Mouse (Mus musculus) frontal cortex, postnatal 25 days (tissue): ENCODE measurements around the gene Trit1.
"Not testable (repeated sequence)": the region's sequence is repeated elsewhere in the genome, so short reads cannot be mapped to it uniquely, and the experiment has no call there.

Experiments used
- DNase-seq, 2 experiments: peaks; one replicate each; pipeline ENCODE4 v3.0.0; 2022; ENCODE audit warnings: low spot score in 2 of 2

Trit1 gene

GRCm38 (mm10) chr4:123016451-123016957 lies at the start of gene Trit1:
Trit1 (plus strand) TSS chr4:123016597.
- DNase-seq: peak; percentile 88 to 93

DNA sequence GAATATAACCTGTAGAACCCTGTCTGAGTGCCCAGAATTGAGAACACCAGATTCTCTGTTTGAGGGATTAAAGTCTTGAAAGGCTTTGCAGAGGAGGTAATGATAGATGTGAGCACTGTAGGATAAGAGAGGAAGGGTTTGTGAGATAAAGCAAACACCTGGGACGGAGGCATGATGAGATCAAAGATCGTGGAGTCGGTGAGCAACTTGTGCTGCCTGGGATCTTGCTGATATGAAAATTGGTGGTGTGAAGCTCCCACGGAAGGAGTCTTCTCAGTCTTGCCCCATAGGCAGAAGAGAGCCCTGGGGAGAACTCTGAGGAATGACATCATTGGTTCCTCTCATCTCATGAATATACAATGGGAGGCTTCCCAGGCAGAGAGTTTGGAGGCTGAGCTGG lies 48.3 kb upstream of the Trit1 start:
- no peak for DNase-seq

GRCm38 (mm10) chr4:122971191-122971590 lies 45.2 kb upstream of the Trit1 start:
- no peak for DNase-seq

DNA sequence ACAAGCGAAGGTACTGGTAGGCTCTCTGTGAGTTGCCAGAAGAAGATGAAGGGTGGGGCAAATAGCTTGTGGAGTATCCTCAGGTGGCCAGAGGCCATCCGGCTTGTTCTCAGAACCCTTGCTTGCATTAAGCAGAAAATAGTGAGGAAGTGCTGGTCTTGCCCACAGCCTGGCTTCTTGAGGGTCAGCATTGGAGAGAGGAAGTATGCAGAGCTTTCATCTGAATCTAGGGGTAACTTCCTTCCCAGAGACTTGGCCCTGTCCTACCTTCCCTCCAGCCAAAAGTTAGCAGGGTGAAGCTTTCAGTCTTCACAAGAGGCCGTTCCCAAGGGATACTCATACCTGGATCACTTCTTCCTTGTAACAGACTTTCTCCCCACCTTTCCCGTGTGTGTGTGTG lies 44.8 kb upstream of the Trit1 start:
- DNase-seq: no peak

DNA sequence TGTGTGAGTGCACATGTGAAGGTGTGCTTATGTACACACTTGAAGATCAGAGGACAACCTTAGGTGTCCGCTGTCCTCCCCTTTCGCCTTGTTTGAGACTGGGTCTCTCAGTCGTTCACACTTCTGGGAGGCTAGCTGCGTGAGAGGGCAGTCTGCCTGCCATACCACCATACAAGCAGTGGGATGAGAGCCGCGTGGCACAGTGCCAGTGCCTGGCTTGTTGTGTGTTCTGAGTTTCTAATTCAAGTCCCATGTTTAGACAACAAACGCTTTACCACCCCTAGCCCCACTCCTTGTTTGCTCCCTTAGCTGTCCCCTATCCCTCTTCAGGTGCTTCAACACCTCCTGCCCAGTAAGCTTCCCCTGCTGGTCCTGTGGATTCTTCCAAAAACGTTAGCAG lies 44.3 kb upstream of the Trit1 start:
- no peak for DNase-seq

DNA sequence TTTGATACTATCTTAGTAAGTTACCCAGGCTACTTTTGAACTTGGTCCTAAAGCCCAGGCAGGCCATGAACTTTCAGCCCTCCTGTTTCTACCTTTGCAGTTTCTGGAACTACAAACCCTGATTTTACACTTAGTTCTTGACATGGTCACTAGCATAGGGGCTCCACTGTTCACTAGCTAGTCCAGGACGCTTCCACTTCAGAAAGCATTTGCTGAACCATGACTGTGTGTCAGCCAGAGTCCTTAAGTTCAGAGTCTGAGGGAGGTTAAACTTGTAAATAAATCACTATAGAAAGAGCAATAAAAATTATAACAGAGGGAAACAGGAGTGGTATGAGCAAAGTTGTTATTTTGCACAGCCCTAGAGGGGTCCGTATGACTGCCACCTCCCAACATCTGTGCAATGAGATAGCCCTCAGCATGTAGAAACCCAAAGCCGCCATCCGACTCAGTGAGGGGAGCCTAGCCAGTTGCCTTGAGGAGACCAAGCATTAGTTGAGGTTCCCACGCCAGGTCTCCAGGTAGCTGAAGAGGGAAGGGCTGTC lies 41.3 kb upstream of the Trit1 start:
- no peak for DNase-seq

DNA sequence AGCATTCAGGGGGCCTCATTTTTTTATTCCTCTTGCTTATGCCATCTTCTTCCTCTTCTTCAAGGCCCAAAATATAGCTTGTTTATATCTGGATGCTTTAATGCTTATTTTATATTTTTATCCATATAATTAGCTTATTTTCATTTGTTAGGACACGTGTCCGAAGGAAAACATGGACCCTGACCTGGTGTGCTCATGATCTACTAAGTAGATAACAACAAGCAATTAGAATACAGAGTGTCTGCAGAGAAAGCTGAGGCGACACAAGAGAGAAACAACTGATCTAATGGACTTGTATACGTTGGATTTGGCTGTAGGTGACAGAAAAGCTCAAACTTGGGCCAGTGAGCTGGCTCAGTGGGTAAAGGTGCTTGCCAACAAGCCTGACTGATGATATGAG lies 39.5 kb upstream of the Trit1 start:
- no peak for DNase-seq

- DNase-seq: no peak
These were observed 37.5 kb upstream of the Trit1 start for GRCm38 (mm10) chr4:122978850-122979249.

DNA sequence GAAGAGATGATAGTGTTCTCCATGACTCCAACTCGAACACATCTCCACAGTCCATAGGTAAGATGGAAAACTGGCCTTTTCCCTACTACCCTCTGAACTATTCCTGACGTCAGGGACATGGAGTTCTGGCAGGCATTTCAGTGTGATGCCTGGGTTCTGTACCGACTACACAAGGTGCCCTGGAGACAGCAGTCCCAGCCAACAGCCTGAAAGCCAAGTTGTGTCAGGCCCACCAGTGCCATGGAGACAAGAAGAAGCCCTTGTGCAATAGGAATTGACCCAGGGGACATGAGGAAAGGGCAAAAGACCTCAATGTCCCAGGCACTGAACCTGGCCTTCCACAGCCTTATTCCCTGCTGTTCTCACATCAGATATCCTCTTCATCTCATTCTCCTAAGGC lies 36.6 kb upstream of the Trit1 start:
- no peak for DNase-seq

GRCm38 (mm10) chr4:122980684-122981083 lies 35.7 kb upstream of the Trit1 start:
- DNase-seq: no peak

DNA sequence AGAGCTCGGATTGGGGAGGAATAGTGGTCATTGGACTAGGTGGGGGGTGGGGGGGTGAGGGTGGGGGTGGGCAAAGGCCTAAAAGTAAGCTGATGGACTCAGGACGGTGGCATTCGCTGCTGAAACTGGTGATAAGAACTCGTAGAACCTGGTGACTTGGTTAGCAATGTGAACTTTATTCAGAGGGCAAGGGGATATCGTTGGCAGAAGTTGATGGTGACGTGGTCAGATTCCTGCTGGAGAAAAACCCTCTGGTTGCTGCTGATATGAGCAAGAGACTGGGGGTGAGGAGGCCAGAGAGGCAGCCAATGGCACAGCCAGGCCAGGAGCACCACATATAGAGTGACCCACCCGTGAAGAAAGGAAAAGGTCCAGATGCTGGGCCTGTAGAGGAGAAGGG lies 35.2 kb upstream of the Trit1 start:
- DNase-seq: no peak

DNA sequence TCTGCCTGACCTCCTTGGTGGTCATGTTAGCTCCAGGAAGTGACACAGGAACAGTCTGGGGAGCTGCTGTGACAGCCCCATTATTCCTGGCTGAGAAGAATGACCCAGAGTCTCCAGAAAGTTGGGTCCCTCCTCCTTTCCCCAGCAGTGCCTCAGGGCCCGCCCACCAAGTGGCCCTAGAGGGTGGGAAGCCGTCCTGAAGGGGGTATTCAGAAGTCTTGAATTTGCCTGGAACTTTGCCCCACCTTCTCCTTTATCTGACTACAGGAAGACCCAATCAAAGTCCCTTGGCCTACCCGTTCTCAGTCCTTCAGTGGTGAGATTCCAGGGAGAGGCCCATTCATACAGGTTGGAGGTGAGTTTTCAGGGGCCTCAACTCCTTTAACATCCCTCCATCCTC lies 34.5 kb upstream of the Trit1 start:
- DNase-seq: no peak

- DNase-seq: no peak
These were observed 33.9 kb upstream of the Trit1 start for GRCm38 (mm10) chr4:122982537-122982936.

GRCm38 (mm10) chr4:122983486-122984261 lies 32.7 kb upstream of the Trit1 start:
- DNase-seq: no peak

GRCm38 (mm10) chr4:122985110-122985509 lies 31.3 kb upstream of the Trit1 start:
- peak in 1 of 2 experiments; percentile 54 for DNase-seq

GRCm38 (mm10) chr4:122987421-122987820 lies 29.0 kb upstream of the Trit1 start:
- DNase-seq: no peak

- DNase-seq: not testable (repeated sequence)
These were observed 28.4 kb upstream of the Trit1 start for GRCm38 (mm10) chr4:122988004-122988403.

DNA sequence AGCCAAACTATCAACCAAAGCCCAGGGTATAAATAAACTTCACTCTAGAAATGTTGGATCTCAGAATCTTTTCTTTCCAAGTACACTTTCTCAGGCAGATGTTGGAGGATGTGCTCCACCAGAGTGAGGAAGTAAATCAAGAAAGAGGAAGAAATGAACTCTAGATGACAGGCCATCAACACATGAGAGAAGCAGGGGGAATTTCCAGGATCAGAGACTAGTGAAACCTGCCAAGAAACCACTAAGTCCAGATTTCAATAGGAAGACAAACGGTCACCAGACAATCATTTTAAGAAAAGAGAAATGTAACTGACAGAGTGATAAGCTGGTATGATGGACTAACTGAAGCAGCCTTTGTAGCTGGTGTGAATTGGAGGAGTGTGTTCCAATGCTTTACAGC lies 25.2 kb upstream of the Trit1 start:
- no peak for DNase-seq

GRCm38 (mm10) chr4:122992276-122992675 lies 24.1 kb upstream of the Trit1 start:
- no peak for DNase-seq

DNA sequence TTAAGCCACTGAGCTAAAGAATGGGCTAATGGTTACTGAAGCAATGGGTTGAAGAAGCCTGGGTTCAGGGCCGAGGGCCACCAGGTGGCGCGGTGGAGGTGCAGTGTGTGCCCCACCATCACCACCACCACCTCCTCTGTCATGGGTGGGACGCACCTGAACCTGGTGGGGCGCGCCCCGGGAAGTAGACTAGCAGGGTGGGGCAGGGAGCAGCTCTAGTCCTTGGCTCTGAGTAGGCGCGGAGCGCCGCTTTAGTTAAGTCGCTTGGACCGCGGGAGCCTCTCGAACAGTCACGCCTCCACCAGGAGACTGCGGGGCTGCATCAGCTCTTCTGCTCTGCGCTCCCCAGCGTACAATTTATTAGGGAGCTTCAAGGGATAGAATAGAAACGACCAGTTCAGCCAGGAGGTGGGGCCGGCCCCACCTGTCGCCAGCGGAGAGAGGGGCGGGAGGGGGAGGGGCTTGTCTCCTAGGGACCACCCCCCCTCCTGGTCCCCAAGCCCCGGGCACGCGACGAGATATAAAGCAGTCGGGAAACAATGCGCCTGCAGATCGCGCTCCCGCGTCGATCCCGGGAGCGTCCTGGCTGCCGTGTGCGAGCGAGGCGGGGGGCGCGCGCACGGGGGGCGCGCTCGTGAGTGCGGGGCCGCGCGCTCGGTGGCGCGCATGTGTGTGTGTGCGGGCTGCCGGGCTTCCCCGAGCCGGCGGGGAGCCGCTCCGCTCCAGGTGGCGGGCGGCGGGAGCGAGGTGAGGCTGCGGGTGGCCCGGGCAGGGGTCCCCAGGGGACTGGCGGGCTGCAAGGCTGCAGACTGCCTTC lies 20.8 kb upstream of the Trit1 start, which contains the start of gene Mycl:
TSS of gene Mycl (plus strand) at position 249 of the 817 bp plus-strand sequence.
- peak; percentile 84 to 86 for DNase-seq

DNA sequence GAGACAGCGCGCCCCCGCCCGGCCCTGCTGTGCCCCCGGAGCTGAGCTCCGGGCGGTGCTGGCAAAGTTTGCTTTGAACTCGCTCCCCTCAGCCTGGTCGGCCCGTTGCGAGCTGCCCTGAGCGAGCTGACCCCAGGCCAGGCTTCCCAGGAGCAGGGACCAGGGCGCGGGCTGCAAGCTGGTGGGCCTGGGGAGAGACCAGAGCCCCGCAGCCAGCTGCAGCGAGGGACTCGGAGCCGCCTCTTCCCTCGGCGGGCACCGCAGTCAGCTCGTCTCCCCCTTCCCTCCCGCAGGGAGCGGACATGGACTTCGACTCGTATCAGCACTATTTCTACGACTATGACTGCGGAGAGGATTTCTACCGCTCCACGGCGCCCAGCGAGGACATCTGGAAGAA lies 20.2 kb upstream of the Trit1 start:
- DNase-seq: no peak

- no peak for DNase-seq
These were observed 19.6 kb upstream of the Trit1 start for GRCm38 (mm10) chr4:122996618-122997381.
